Mouse (Mus musculus) forebrain, postnatal 0 days (tissue): Measurements from ENCODE around the gene Spata6. TPM values are rescaled to one million over a fixed set of nuclear protein-coding genes. Genes with fewer than 3 reads are reported as not detected.
A peak's percentile ranks its signal among the peaks of the same experiment; 100 is the strongest.

Experiments
- ATAC-seq: fragments of 200-750 bp; cut with Nextera tagmentation; 2 replicates; pipeline ENCODE4 v1.8.0; 2017; ENCODE audit warnings: mild to moderate bottlenecking, moderate library complexity
- DNase-seq: peaks from one replicate; pipeline ENCODE4 v3.0.0-alpha.2; 2015
- H3K27ac ChIP-seq: fragments of 300-500 bp; sonication (generic); 2 replicates; pipeline ENCODE4 v1.5.1; 2014; ENCODE audit warnings: low read depth, mild to moderate bottlenecking, antibody characterized with exemption, low read length, moderate library complexity, mixed read lengths
- H3K27me3 ChIP-seq: fragments of 300-500 bp; sonication (generic); 2 replicates; pipeline ENCODE4 v1.6.1; 2014; ENCODE audit warnings: mild to moderate bottlenecking, low read length, mixed read lengths; ENCODE audit not compliant: insufficient read depth
- H3K36me3 ChIP-seq: fragments of 300-500 bp; sonication (generic); 2 replicates; pipeline ENCODE4 v1.6.1; 2014; ENCODE audit warnings: mild to moderate bottlenecking, moderate library complexity; ENCODE audit not compliant: insufficient read depth
- H3K4me1 ChIP-seq: fragments of 300-500 bp; sonication (generic); 2 replicates; pipeline ENCODE4 v1.6.1; 2014; ENCODE audit warnings: antibody characterized with exemption; ENCODE audit not compliant: insufficient read depth
- H3K4me2 ChIP-seq: fragments of 300-500 bp; sonication (generic); 2 replicates; pipeline ENCODE4 v1.6.1; 2014; ENCODE audit warnings: low read depth, mild to moderate bottlenecking, moderate library complexity
- H3K4me3 ChIP-seq: fragments of 300-500 bp; sonication (generic); 2 replicates; pipeline ENCODE4 v1.5.1; 2014; ENCODE audit warnings: low read depth, low read length, mixed read lengths
- H3K9ac ChIP-seq: fragments of 300-500 bp; sonication (generic); 2 replicates; pipeline ENCODE4 v1.6.1; 2014; ENCODE audit warnings: mild to moderate bottlenecking
- H3K9me3 ChIP-seq: fragments of 300-500 bp; sonication (generic); 2 replicates; pipeline ENCODE4 v1.6.1; 2016; ENCODE audit warnings: low read length
- CTCF ChIP-seq: sonication (generic); IDR thresholded peaks from 2 replicates; pipeline ENCODE4 v1.5.1; 2016; ENCODE audit warnings: antibody characterized with exemption, control low read depth, low read depth
- WGBS: fragments of 180-500 bp; shearing (Covaris S2); extraction: QIAGEN DNeasy Blood & Tissue Kit; methylation state at CpG from one replicate; pipeline ENCODE4 v1.1.7; 2014; 5-methylcytosine and 5-hydroxymethylcytosine counted together
- polyA plus RNA-seq: library from polyadenylated mRNA; unstranded; fragments of >200 nt; fragmentation: Nextera tagmentation; extraction: Ambion mirVana; gene quantifications from 2 replicates; pipeline ENCODE4 v1.2.1, GENCODE M21; 2015
- total RNA-seq: library from RNA; depleted of rRNA; stranded (reverse); fragments of >200 nt; gene quantifications from 2 replicates; pipeline ENCODE4 v1.2.3, GENCODE M21; 2014; rRNA removed

Spata6 gene
- total RNA-seq: 7.3 and 20.0 TPM in 2 replicates
- 8.0 and 12.9 TPM in 2 replicates for polyA plus RNA-seq

GRCm38 (mm10) chr4:111719776-111720661 is at the start of gene Spata6:
TSS of gene Spata6 (plus strand) at chr4:111719984.
- Histone ChIP-seq H3K27ac (no peak within 1 kb of the TSS), H3K9ac (peak within 1 kb of the TSS; percentile 49), H3K27me3 (no peaks in the 10 kb centered on the region), H3K4me2 (peak within 1 kb of the TSS; percentile 92), H3K36me3 (no peaks in the 10 kb centered on the region), H3K9me3 (no peaks in the 10 kb centered on the region), H3K4me3 (peak within 1 kb of the TSS; percentile 60), H3K4me1 (no peaks in the 10 kb centered on the region)
- no peak for TF ChIP-seq CTCF
- peak; percentile 91 for ATAC-seq
- under 1% methylated on average over 49 of the region's 50 CpGs for WGBS
- DNase-seq: peak; percentile 61

DNA sequence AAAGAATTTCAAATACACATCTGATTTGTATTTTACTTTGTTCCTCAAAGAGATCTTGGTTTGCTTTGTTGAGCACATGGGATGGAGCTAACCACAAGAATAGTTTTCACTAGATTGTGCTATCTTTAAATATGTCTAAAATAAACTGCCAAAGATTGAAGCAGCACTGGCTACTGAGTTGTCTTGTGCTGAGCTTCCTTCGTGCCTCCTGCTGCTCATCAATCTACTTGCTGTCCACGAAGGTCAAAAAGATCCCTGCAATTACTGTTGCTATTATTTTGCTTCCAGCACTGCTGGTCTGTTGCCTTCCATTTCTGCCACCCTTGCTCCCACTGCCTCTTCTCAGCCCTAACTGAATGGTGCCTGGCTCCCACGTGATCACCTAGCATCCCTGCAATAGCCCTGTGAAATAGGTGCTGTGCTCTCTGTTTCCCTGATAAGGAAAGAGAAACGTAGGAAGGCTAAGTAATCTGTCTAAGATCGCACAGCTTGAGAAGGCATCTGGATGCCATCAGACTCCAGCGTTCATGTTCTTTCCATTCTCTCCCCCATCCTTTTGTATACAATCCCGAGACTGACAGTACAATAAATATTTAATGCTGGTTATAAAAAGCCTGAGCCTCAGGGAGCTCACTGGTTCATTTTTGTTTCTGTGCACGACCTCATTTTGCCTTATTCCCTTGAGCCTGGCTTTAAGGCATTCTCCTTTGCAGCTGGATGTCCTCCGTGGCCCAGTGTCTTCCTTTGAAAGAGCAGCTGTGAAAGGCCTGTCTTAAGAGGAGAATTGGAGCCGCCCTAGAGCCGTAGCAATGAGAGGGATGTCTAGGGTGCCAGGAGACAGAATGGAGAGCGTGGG is 49.0 kb upstream of the Spata6 start:
- Histone ChIP-seq H3K4me3 (no peak overlapping the region), H3K9ac (0 out of 2 replicates have a peak overlapping the region, but pooled peaks have one; percentile 2), H3K4me2 (no peak overlapping the region), H3K27ac (no peak overlapping the region), H3K27me3 (peaks cover 9% of the 10 kb centered on the region), H3K4me1 (no peaks in the 10 kb centered on the region), H3K36me3 (no peaks in the 10 kb centered on the region), H3K9me3 (no peaks in the 10 kb centered on the region)
- TF ChIP-seq CTCF: no peak
- ATAC-seq: peak; percentile 60
- peak; percentile 26 for DNase-seq
- WGBS: 29% methylated on average over 12 of the region's 12 CpGs

- Histone ChIP-seq H3K27me3 (peaks cover 5% of the 10 kb centered on the region), H3K4me2 (no peak overlapping the region), H3K4me3 (no peak overlapping the region), H3K9ac (0 out of 2 replicates have a peak overlapping the region, but pooled peaks have one; percentile 2), H3K27ac (no peak overlapping the region), H3K36me3 (no peaks in the 10 kb centered on the region), H3K9me3 (no peaks in the 10 kb centered on the region), H3K4me1 (no peaks in the 10 kb centered on the region)
- ATAC-seq (peak; percentile 32), DNase-seq (peak; percentile 24)
- no peak for TF ChIP-seq CTCF
- 62% methylated on average over 4 of the region's 4 CpGs for WGBS
Observed at GRCm38 (mm10) chr4:111671440-111671839, 48.3 kb upstream of the Spata6 start.

DNA sequence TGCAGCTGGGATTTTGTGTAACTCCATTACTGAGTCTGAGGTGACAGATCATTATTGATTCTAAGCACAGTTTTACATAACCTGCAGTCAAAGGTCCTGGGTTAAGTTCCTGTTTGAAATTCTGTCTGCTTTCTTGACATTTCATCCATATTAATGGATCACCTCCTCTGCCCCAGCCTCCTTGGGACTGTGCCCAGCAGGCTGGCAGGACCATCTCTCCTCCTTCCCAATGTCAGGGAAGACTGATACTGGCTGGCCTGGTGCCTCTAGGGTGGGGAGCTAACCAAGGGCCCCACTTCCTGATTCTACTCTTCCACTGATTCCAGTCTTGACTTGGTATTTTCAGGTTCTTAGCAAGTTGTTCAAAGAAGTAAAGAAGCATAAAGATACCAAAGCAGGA is 45.9 kb upstream of the Spata6 start:
- no peak overlapping the region for H3K4me2 ChIP-seq
- H3K4me1 ChIP-seq: no peaks in the 10 kb centered on the region
- no peak for DNase-seq
- ATAC-seq: no peak
- H3K9me3 ChIP-seq: no peaks in the 10 kb centered on the region
- no peak overlapping the region for H3K9ac ChIP-seq
- no peaks in the 10 kb centered on the region for H3K27me3 ChIP-seq
- no peak overlapping the region for H3K27ac ChIP-seq
- no peak overlapping the region for H3K4me3 ChIP-seq
- no peaks in the 10 kb centered on the region for H3K36me3 ChIP-seq
- TF ChIP-seq CTCF: no peak

DNA sequence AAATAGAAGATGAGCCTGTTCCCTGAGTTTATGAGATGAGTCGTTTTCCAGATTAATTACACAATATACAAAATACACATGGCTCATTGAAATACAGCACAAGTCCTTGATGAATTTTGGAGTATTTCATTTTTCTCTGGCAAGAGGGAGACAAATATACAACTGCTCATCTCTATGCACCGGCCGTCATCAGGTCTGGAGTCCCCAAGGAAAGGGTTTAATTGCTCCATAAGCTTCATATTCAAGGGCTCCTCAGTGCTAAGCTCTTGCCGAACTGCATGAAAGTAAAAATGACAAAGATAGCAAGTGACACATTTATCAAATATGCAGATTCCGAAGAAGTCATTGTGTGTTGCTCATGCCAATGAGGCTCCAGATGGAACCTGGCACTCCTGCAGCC is 37.9 kb upstream of the Spata6 start:
- Histone ChIP-seq H3K9me3 (no peaks in the 10 kb centered on the region), H3K36me3 (no peaks in the 10 kb centered on the region), H3K9ac (no peak overlapping the region), H3K4me1 (no peaks in the 10 kb centered on the region), H3K27ac (no peak overlapping the region), H3K27me3 (peaks cover 6% of the 10 kb centered on the region; the same call in 1 of the 2 replicates), H3K4me2 (no peak overlapping the region), H3K4me3 (no peak overlapping the region)
- WGBS: 67% methylated on average over 5 of the region's 5 CpGs
- no peak for TF ChIP-seq CTCF
- no peak for DNase-seq
- ATAC-seq: no peak

DNA sequence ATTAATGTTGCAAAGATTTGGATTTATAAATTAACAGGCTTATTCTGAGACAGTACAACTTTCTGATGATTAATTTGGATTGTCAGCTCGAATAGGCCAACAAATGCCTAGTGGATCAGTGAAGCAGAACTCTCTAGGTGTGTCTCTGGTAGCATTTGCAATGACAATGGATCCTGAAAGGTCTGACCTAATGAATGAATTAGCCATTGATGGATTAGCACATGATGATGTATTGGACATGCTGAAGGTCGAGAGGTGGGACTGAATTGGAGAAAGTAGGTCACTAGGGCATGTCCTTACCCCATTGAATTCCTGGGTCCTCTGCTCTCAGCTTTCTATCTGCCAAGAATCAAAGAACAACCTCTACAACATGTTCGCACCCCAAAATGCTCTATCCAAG is 37.0 kb upstream of the Spata6 start:
- ATAC-seq: no peak
- Histone ChIP-seq H3K27me3 (peaks cover 6% of the 10 kb centered on the region; the same call in 1 of the 2 replicates), H3K4me1 (no peaks in the 10 kb centered on the region), H3K4me2 (no peak overlapping the region), H3K9me3 (no peaks in the 10 kb centered on the region), H3K4me3 (no peak overlapping the region), H3K27ac (no peak overlapping the region), H3K9ac (no peak overlapping the region), H3K36me3 (no peaks in the 10 kb centered on the region)
- DNase-seq: no peak
- WGBS: 79% methylated on average over 3 of the region's 3 CpGs
- no peak for TF ChIP-seq CTCF
